Mouse (Mus musculus) small intestine, adult 2 months (tissue): ENCODE results near the gene Eef2k.

Experiments
- CTCF ChIP-seq: fragments of 200-500 bp; IDR thresholded peaks from 2 replicates; pipeline ENCODE4 v1.5.1; 2012; ENCODE audit warnings: low read depth, mild to moderate bottlenecking, control low read depth, inconsistent platforms, low read length, moderate library complexity, mixed read lengths; ENCODE audit not compliant: insufficient replicate concordance, insufficient read length; ENCODE audit errors: extremely low read depth
- POLR2A ChIP-seq: fragments of 200-500 bp; IDR thresholded peaks from 2 replicates; pipeline ENCODE4 v1.6.1; 2012; ENCODE audit warnings: low read depth, mild to moderate bottlenecking, control low read depth, inconsistent platforms, low read length, moderate library complexity

DNA sequence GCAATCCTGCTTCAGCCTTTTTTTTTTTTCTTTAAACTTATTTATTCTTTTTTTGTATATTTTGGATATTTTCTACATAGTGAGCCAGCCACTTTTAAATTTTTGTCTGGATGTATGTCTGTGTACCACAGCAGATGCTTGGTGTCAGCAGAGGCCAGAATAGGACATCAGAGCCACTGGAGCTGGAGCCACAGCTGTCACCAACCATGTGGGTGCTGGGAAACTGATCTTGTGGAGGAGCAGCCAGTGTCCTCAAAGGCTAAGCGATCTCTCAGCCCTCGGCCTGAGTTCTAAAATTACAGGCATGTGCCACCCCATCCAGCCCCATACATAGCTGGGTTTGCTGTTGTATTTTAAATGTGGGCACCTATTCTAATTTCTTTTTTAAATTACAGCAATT lies 2.8 kb upstream of the Eef2k start:
- TF ChIP-seq POLR2A (no peak), CTCF (no peak)
